Mouse (Mus musculus) kidney, embryonic 16.5 days (tissue): ENCODE measurements at regions not wholly inside any gene's neighbourhood (a gene's known extent, or its start where the extent isn't known, plus 50 kb on each side); places are given as distances from the start of the nearest gene placed in this dataset.

Experiments
- ATAC-seq: fragments of 200-750 bp; cut with Nextera tagmentation; 2 replicates; pipeline ENCODE4 v1.8.0; 2017; ENCODE audit warnings: moderate TSS enrichment; ENCODE audit not compliant: low FRiP score, low TSS enrichment
- H3K27ac ChIP-seq: fragments of 300-500 bp; sonication (generic); 2 replicates; pipeline ENCODE4 v1.5.1; 2014; ENCODE audit warnings: low read length
- H3K27me3 ChIP-seq: fragments of 300-500 bp; sonication (generic); 2 replicates; pipeline ENCODE4 v1.6.1; 2014; ENCODE audit warnings: low read length, control low read depth, mixed read lengths; ENCODE audit not compliant: insufficient read depth
- H3K36me3 ChIP-seq: fragments of 300-500 bp; sonication (generic); 2 replicates; pipeline ENCODE4 v1.6.1; 2014; ENCODE audit warnings: low read length, control low read depth, mixed read lengths; ENCODE audit not compliant: insufficient read depth
- H3K4me1 ChIP-seq: fragments of 300-500 bp; sonication (generic); 2 replicates; pipeline ENCODE4 v1.6.1; 2014; ENCODE audit warnings: low read length, control low read depth, mixed read lengths; ENCODE audit not compliant: insufficient read depth
- H3K4me2 ChIP-seq: fragments of 300-500 bp; sonication (generic); replicated peaks from 2 replicates; pipeline ENCODE4 v1.6.1; 2014; ENCODE audit warnings: low read depth, low read length
- H3K4me3 ChIP-seq: fragments of 300-500 bp; sonication (generic); 2 replicates; pipeline ENCODE4 v1.5.1; 2014; ENCODE audit warnings: mild to moderate bottlenecking, low read length
- H3K9ac ChIP-seq: fragments of 300-500 bp; sonication (generic); replicated peaks from 2 replicates; pipeline ENCODE4 v1.6.1; 2014; ENCODE audit warnings: low read length
- H3K9me3 ChIP-seq: fragments of 300-500 bp; sonication (generic); 2 replicates; pipeline ENCODE4 v1.6.1; 2016; ENCODE audit warnings: low read length, control low read depth
- WGBS: fragments of 180-500 bp; shearing (Covaris S2); extraction: QIAGEN DNeasy Blood & Tissue Kit; methylation state at CpG from one replicate; pipeline ENCODE4 v1.1.7; 2014; 5-methylcytosine and 5-hydroxymethylcytosine counted together

DNA sequence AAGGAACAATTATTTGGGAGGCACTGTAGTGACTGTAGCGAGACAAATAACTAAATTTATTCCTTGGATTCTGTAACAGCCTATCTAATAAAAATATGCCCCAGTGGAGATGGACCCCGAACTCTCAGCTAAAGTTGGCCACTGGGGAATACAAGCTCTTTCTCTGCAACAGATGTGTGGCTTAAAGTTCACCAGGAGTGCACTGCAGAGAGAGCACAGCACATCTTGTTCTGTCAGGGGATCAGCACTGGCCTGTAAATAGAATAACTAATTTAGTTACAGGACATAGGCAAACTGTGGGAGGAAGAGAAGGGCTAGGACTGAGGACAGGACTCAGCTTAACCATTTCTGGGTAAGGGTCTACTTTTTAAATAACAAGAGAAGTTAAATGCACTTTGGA, 312.1 kb downstream of the Rnls start:
- no peaks in the 10 kb centered on the region for H3K27me3 ChIP-seq
- no peak overlapping the region for H3K4me2 ChIP-seq
- no peak overlapping the region for H3K4me3 ChIP-seq
- ATAC-seq, result no peak
- H3K27ac ChIP-seq, result no peak overlapping the region
- no peak overlapping the region for H3K9ac ChIP-seq
- no peaks in the 10 kb centered on the region for H3K36me3 ChIP-seq
- 61% methylated on average over 2 of the region's 2 CpGs for WGBS
- no peaks in the 10 kb centered on the region for H3K9me3 ChIP-seq
- peaks cover 13% of the 10 kb centered on the region; the same call in 1 of the 2 replicates for H3K4me1 ChIP-seq

GRCm38 (mm10) chr19:33081493-33081892, 310.6 kb downstream of the Rnls start:
- Histone ChIP-seq H3K27me3 (no peaks in the 10 kb centered on the region), H3K27ac (no peak overlapping the region), H3K4me2 (no peak overlapping the region), H3K9me3 (no peaks in the 10 kb centered on the region), H3K4me1 (peaks cover 13% of the 10 kb centered on the region; the same call in 1 of the 2 replicates), H3K9ac (no peak overlapping the region), H3K4me3 (no peak overlapping the region), H3K36me3 (no peaks in the 10 kb centered on the region)
- no peak for ATAC-seq
- WGBS, result 86% methylated on average over 3 of the region's 3 CpGs

DNA sequence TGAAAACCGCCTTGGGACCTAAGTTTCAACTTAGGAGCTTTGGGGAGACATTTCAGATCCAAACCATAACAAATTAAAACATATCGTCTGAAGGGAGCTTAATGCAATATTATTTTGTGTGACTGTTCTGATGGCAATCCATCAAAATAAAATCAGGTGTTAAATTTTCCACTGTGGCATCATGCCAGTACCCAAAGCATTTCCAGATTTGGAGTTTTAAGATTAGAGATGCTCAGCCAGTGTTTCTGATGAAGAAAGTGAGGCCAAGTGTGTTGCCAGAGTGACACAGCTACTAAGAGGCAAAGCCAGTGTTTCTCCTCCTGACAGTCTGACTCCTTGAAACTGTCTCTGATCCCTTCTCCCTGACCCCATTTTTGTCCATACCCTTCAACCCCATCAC, 308.7 kb downstream of the Rnls start:
- no peaks in the 10 kb centered on the region for H3K27me3 ChIP-seq

GRCm38 (mm10) chr19:33084683-33085082, 307.4 kb downstream of the Rnls start:
- Histone ChIP-seq H3K4me1 (peaks cover 5% of the 10 kb centered on the region; the same call in 1 of the 2 replicates), H3K4me2 (no peak overlapping the region), H3K9me3 (no peaks in the 10 kb centered on the region), H3K36me3 (no peaks in the 10 kb centered on the region), H3K27me3 (no peaks in the 10 kb centered on the region), H3K27ac (no peak overlapping the region), H3K9ac (no peak overlapping the region), H3K4me3 (no peak overlapping the region)
- 82% methylated on average over 5 of the region's 5 CpGs for WGBS
- no peak for ATAC-seq

More for the DNA sequence above, 308.7 kb downstream of the Rnls start:
- Histone ChIP-seq H3K4me3 (no peak overlapping the region), H3K9ac (no peak overlapping the region), H3K4me1 (peaks cover 13% of the 10 kb centered on the region; the same call in 1 of the 2 replicates), H3K27ac (no peak overlapping the region), H3K9me3 (no peaks in the 10 kb centered on the region), H3K4me2 (no peak overlapping the region), H3K36me3 (no peaks in the 10 kb centered on the region)
- ATAC-seq, result no peak
- WGBS, result 65% methylated on average over 2 of the region's 2 CpGs
